1 mouse cellular context compared by ENCODE assay signal in the genomic region with DNA sequence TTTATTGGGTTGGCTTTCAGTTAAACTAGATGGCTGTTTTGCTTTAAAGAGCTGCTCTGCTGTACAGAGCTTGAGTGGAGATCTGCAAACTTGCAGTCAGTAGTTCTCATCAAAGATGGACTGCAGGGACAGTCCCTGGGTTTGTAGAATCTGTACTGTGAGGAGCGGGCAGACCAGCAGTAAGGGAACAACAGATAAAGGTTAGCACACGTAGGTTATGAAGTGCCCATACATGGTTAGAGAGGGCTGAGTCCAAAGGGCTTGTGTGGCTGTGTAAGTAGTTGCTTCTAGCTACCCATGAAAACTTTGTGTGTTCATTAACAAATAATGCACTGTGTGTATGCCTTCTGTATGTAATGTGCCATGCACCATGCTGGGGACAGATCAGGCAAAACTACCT.
TF ChIP-seq lines count a peak whose summit lies in the region.

No protein-coding gene starts in this region.

TF ChIP-seq in CH12.LX, 34 proteins besides CTCF, POLR2A, EP300 and RAD21:
- TF ChIP-seq MYC (IDR thresholded peaks at IDR 0.05; ENCODE audit: low read depth, low read length): no peak
- 0 out of 2 replicates have a peak, but pooled peaks have one; percentile 36 for TF ChIP-seq RCOR1 (conservative IDR thresholded peaks at IDR 0.05; ENCODE audit: low read depth, low read length)
- TF ChIP-seq E2F4 (IDR thresholded peaks at IDR 0.05; ENCODE audit: insufficient replicate concordance, low read depth, low read length): no peak
- no peak for TF ChIP-seq TBP (conservative IDR thresholded peaks at IDR 0.05; ENCODE audit: low read depth, low read length)
- TF ChIP-seq JUN (IDR thresholded peaks at IDR 0.05; ENCODE audit: insufficient read depth, low read depth, low read length): no peak
- no peak for TF ChIP-seq ETS1 (conservative IDR thresholded peaks at IDR 0.05; ENCODE audit: low read depth, low read length)
